Mouse (Mus musculus): ENCODE results near the gene Ubtd1. TPM values are rescaled to one million over a fixed set of nuclear protein-coding genes. Genes with fewer than 3 reads are reported as not detected.

The Ubtd1 gene
- total and polyA plus RNA-seq, 3 experiments: 21.4 to 27.3 (median 22.7) TPM

DNA sequence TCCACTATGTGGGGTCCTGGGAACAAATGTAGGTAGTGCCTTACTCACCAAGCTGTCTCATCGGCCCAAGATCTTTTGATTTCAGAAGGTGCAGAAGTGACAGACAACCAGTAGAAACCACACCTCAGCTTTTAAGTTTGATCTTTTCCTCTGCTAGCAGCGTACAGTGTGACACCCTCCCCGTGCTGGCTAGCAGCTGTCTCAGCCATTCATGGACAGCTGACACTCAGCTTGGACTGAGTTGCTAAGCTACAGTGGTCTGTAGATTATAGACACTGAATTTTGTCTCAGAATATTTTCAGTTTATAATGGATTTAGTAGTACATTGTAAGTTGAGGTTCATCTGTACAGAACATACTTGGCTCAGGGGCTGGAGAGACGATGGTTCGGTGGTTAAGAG is 49.5 kb downstream of the Ubtd1 start:
- whole genome bisulfite sequencing: 88% methylated on average over 5 of the region's 5 CpGs
- no peaks in the 10 kb centered on the region for H3K27me3 ChIP-seq (ENCODE audit: control insufficient read depth, insufficient read depth, low read length)
- H3K79me2 ChIP-seq (replicated peaks; ENCODE audit: control insufficient read depth, insufficient read depth, low read length): no peaks in the 10 kb centered on the region
- no peak overlapping the region for H3K27ac ChIP-seq
- intact Hi-C loops (cut with DNase I): no loop called here
- peaks cover 6% of the 10 kb centered on the region for H3K4me1 ChIP-seq (ENCODE audit: control insufficient read depth, insufficient read depth, low read length)
- H3K4me3 ChIP-seq: no peak overlapping the region
- DNase-seq: no peak
- H3K9ac ChIP-seq (ENCODE audit: low read depth, low read length): no peak overlapping the region
- H3K36me3 ChIP-seq (ENCODE audit: control insufficient read depth, insufficient read depth, low read length): no peaks in the 10 kb centered on the region
- TF ChIP-seq EP300 (IDR thresholded peaks at IDR 0.05; ENCODE audit: insufficient read depth, low read depth, low read length): no peak
- no peak for TF ChIP-seq POLR2A (IDR thresholded peaks at IDR 0.05; ENCODE audit: insufficient read depth, low read depth, low read length)
- TF ChIP-seq CTCF (IDR thresholded peaks at IDR 0.05): no peak

DNA sequence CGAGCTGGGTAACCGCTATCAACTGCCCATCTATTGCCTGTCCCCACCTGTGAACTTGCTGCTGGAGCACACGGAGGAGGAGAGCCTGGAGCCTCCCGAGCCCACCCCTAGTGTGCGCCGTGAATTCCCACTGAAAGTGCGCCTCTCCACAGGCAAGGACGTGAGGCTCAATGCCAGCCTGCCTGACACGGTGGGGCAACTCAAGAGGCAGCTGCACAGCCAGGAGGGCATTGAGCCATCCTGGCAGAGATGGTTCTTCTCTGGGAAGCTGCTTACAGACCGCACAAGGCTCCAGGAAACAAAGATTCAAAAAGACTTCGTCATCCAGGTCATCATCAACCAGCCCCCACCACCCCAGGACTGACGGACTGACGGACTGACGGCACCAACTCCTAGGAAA is 52.0 kb downstream of the Ubtd1 start:
- peak in 1 of 2 experiments; percentile 25 for DNase-seq
- intact Hi-C loops (cut with DNase I): no loop called here
- Histone ChIP-seq H3K9ac (ENCODE audit: low read depth, low read length) (no peak overlapping the region), H3K36me3 (ENCODE audit: control insufficient read depth, insufficient read depth, low read length) (no peaks in the 10 kb centered on the region), H3K4me1 (ENCODE audit: control insufficient read depth, insufficient read depth, low read length) (peaks cover 4% of the 10 kb centered on the region), H3K27ac (no peak overlapping the region), H3K4me3 (no peak overlapping the region), H3K79me2 (replicated peaks; ENCODE audit: control insufficient read depth, insufficient read depth, low read length) (no peaks in the 10 kb centered on the region), H3K27me3 (ENCODE audit: control insufficient read depth, insufficient read depth, low read length) (no peaks in the 10 kb centered on the region)
- WGBS: 75% methylated on average over 14 of the region's 14 CpGs
- TF ChIP-seq POLR2A (IDR thresholded peaks at IDR 0.05; ENCODE audit: insufficient read depth, low read depth, low read length): no peak
- TF ChIP-seq EP300 (IDR thresholded peaks at IDR 0.05; ENCODE audit: insufficient read depth, low read depth, low read length): no peak
- TF ChIP-seq CTCF (IDR thresholded peaks at IDR 0.05): no peak

DNA sequence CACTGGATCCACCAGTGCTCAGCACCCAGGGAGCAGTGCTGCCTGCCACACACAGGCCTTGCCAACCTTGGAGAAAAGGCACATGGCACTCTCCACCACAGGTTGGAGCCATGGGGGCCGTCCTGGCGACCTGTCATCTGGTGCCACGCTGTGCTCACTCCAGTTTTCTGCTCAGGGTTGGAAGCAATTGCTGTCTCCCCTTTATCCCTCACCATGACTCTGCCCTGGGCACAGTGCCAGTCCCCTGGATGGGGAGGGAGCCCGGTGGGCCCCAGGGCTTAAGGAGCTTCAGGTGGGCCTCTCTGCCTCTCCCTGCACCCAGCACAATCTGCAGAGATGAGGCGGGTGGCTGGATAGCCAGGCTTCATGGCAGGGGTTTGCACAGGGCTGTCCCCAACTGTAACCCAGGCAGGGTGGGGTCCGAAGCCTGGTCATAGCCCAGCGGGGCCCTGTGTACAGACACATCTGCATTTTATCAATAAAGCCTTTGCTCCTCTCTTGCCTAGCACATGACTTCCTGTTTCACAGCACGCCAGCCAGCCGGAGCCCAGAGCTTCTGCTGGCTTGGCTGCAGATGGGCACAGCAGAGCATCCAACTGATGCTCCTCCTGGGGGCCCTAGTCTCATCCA is 52.7 kb downstream of the Ubtd1 start:
- intact Hi-C loops (cut with DNase I): no loop called here
- WGBS: 49% methylated on average over 9 of the region's 9 CpGs
- Histone ChIP-seq H3K4me3 (no peak overlapping the region), H3K27ac (0 out of 2 replicates have a peak overlapping the region, but pooled peaks have one; percentile 6), H3K27me3 (ENCODE audit: control insufficient read depth, insufficient read depth, low read length) (no peaks in the 10 kb centered on the region), H3K79me2 (replicated peaks; ENCODE audit: control insufficient read depth, insufficient read depth, low read length) (no peaks in the 10 kb centered on the region), H3K36me3 (ENCODE audit: control insufficient read depth, insufficient read depth, low read length) (no peaks in the 10 kb centered on the region), H3K4me1 (ENCODE audit: control insufficient read depth, insufficient read depth, low read length) (peaks cover 4% of the 10 kb centered on the region), H3K9ac (ENCODE audit: low read depth, low read length) (no peak overlapping the region)
- TF ChIP-seq EP300 (IDR thresholded peaks at IDR 0.05; ENCODE audit: insufficient read depth, low read depth, low read length) (no peak), POLR2A (IDR thresholded peaks at IDR 0.05; ENCODE audit: insufficient read depth, low read depth, low read length) (no peak), CTCF (IDR thresholded peaks at IDR 0.05) (no peak)
- peak in 1 of 2 experiments; percentile 17 for DNase-seq

DNA sequence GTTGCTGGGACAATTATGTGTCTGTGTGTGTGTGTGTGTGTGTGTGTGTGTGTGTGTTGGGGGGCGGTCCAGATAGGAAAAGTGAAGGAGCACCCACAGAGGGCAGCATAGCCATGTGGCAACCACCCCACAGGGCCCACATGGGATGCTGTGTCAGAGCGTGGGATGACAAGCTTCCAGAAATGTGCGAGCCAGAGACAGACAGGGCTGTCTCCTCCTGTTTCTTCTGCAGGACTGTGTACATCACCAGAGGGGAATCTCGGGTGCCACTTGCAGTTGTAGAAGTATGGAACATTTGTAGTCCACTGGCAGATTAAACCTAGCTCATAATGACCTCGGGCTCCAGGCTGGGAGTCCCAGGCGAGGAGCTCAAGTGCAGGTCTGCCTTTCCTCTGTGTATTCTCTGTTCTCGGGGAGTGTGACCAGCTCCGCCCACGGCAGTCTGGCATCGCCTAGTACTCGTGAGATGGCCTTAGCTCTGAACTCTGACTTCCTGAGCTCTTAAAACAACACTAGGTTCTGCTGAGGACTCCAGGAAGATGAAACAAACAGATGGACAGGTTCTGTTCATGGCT is 53.4 kb downstream of the Ubtd1 start:
- WGBS: 35% methylated on average over 11 of the region's 11 CpGs

DNA sequence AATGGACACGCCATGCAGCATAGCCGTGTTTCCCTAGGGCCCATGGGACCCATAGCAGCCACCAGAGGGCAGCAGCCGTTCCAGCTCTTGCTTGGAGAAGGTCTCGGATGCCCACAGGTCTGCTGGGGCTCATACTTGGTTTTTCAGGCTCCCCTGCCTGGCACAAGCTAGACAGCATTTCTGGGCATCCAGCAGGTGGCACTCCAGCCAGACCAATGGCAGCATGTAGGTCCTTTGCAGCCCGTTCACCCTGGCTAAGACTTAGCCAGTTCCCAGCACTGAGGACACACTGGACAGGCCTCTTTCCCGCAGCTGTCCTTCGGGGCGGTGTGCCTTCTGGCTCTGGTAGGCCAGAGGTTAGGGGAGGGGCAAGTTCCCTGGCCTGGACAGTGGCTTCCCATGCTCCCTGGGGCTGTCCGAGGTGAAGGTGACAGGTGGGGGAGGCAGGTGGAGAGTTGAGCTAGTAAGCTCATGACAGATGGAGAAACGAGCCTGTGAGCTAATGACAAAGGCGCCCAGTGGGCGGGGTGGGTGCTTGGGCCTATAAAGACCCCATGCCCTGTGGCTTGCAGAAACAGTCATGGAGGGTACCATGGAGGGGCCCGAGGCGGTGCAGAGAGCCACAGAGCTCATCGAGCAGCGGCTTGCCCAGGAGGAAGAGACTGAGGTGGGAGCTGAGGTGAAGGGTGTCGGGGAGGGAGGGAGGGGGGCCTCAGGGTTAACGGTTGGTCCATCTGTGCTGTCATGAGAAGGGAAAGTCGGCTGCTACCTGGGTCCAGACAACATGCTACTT is 54.1 kb downstream of the Ubtd1 start, which contains the start of gene Ankrd2:
Ankrd2 (plus strand) TSS at position 545 of the 793 bp plus-strand sequence.
- Histone ChIP-seq H3K27ac (peak within 1 kb of the TSS; percentile 31), H3K4me1 (ENCODE audit: control insufficient read depth, insufficient read depth, low read length) (peaks cover 4% of the 10 kb centered on the region), H3K9ac (ENCODE audit: low read depth, low read length) (no peak within 1 kb of the TSS), H3K36me3 (ENCODE audit: control insufficient read depth, insufficient read depth, low read length) (no peaks in the 10 kb centered on the region), H3K79me2 (replicated peaks; ENCODE audit: control insufficient read depth, insufficient read depth, low read length) (no peaks in the 10 kb centered on the region), H3K4me3 (no peak within 1 kb of the TSS), H3K27me3 (ENCODE audit: control insufficient read depth, insufficient read depth, low read length) (no peaks in the 10 kb centered on the region)
- intact Hi-C loops (cut with DNase I): loop anchor here (1.0 to 5.0 kb wide), 3 partner anchors 34 to 132 kb away; no protein-coding TSS in a partner anchor
- TF ChIP-seq CTCF (IDR thresholded peaks at IDR 0.05) (peak; percentile 97), EP300 (IDR thresholded peaks at IDR 0.05; ENCODE audit: insufficient read depth, low read depth, low read length) (peak; percentile 93), POLR2A (IDR thresholded peaks at IDR 0.05; ENCODE audit: insufficient read depth, low read depth, low read length) (no peak)
- 60% methylated on average over 19 of the region's 19 CpGs for WGBS
- DNase-seq: peak; percentile 84 to 85

More for the DNA sequence above, 53.4 kb downstream of the Ubtd1 start:
- no peaks in the 10 kb centered on the region for H3K27me3 ChIP-seq (ENCODE audit: control insufficient read depth, insufficient read depth, low read length)
- peak overlapping the region; percentile 22; the same call in 1 of the 2 replicates for H3K27ac ChIP-seq
- TF ChIP-seq POLR2A (IDR thresholded peaks at IDR 0.05; ENCODE audit: insufficient read depth, low read depth, low read length) (no peak), EP300 (IDR thresholded peaks at IDR 0.05; ENCODE audit: insufficient read depth, low read depth, low read length) (no peak), CTCF (IDR thresholded peaks at IDR 0.05) (no peak)
- no peaks in the 10 kb centered on the region for H3K79me2 ChIP-seq (replicated peaks; ENCODE audit: control insufficient read depth, insufficient read depth, low read length)
- no peak overlapping the region for H3K4me3 ChIP-seq
- DNase-seq: no peak
- H3K9ac ChIP-seq (ENCODE audit: low read depth, low read length): no peak overlapping the region
- intact Hi-C loops (cut with DNase I): loop anchor here (1.0 to 5.0 kb wide), 3 partner anchors 34 to 132 kb away; no protein-coding TSS in a partner anchor
- H3K36me3 ChIP-seq (ENCODE audit: control insufficient read depth, insufficient read depth, low read length): no peaks in the 10 kb centered on the region
- peaks cover 4% of the 10 kb centered on the region for H3K4me1 ChIP-seq (ENCODE audit: control insufficient read depth, insufficient read depth, low read length)

Measured in heart, adult 2 months (tissue).